Mouse (Mus musculus): ENCODE measurements around the gene Igfbp4. TPM values are rescaled to one million over a fixed set of nuclear protein-coding genes. Genes with fewer than 3 reads are reported as not detected.
A peak's percentile ranks its signal among the peaks of the same experiment; 100 is the strongest.

Igfbp4 gene
- total RNA-seq, 1 experiment from 2014 or later, result 183 TPM

GRCm38 (mm10) chr11:99076744-99077319 lies 35.8 kb downstream of the Igfbp4 start:
- no peak for ATAC-seq (replicated peaks; ENCODE audit: low read depth, poor library complexity, severe bottlenecking)

- no peak for ATAC-seq (replicated peaks; ENCODE audit: low read depth, poor library complexity, severe bottlenecking)
Measured at GRCm38 (mm10) chr11:99077869-99078268, 36.8 kb downstream of the Igfbp4 start.

GRCm38 (mm10) chr11:99080902-99081543 lies 40.0 kb downstream of the Igfbp4 start:
- 0 out of 2 replicates have a peak, but pooled peaks have one; percentile 32 for ATAC-seq (replicated peaks; ENCODE audit: low read depth, poor library complexity, severe bottlenecking)

GRCm38 (mm10) chr11:99081566-99081965 lies 40.5 kb downstream of the Igfbp4 start:
- 0 out of 2 replicates have a peak, but pooled peaks have one; percentile 29 for ATAC-seq (replicated peaks; ENCODE audit: low read depth, poor library complexity, severe bottlenecking)

GRCm38 (mm10) chr11:99082098-99082497 lies 41.1 kb downstream of the Igfbp4 start:
- no peak for ATAC-seq (replicated peaks; ENCODE audit: low read depth, poor library complexity, severe bottlenecking)

GRCm38 (mm10) chr11:99083516-99083915 lies 42.5 kb downstream of the Igfbp4 start:
- no peak for ATAC-seq (replicated peaks; ENCODE audit: low read depth, poor library complexity, severe bottlenecking)

- no peak for ATAC-seq (replicated peaks; ENCODE audit: low read depth, poor library complexity, severe bottlenecking)
Measured at GRCm38 (mm10) chr11:99084366-99084765, 43.3 kb downstream of the Igfbp4 start.

GRCm38 (mm10) chr11:99088486-99088885 lies 47.4 kb downstream of the Igfbp4 start:
- no peak for ATAC-seq (replicated peaks; ENCODE audit: low read depth, poor library complexity, severe bottlenecking)

- no peak for ATAC-seq (replicated peaks; ENCODE audit: low read depth, poor library complexity, severe bottlenecking)
Measured at GRCm38 (mm10) chr11:99089077-99089601, 48.1 kb downstream of the Igfbp4 start, which contains the start of gene Tns4. Gene Tns4 (minus strand): TSS chr11:99089306.

GRCm38 (mm10) chr11:99090391-99090790 lies 49.3 kb downstream of the Igfbp4 start:
- ATAC-seq (replicated peaks; ENCODE audit: low read depth, poor library complexity, severe bottlenecking), result no peak

GRCm38 (mm10) chr11:99091666-99092065 lies 50.6 kb downstream of the Igfbp4 start:
- ATAC-seq (replicated peaks; ENCODE audit: low read depth, poor library complexity, severe bottlenecking), result no peak

- ATAC-seq (replicated peaks; ENCODE audit: low read depth, poor library complexity, severe bottlenecking), result 0 out of 2 replicates have a peak, but pooled peaks have one; percentile 39
Measured at GRCm38 (mm10) chr11:99093740-99094139, 52.7 kb downstream of the Igfbp4 start.

GRCm38 (mm10) chr11:99094911-99095676 lies 54.0 kb downstream of the Igfbp4 start:
- no peak for ATAC-seq (replicated peaks; ENCODE audit: low read depth, poor library complexity, severe bottlenecking)

- ATAC-seq (replicated peaks; ENCODE audit: low read depth, poor library complexity, severe bottlenecking), result no peak
Measured at GRCm38 (mm10) chr11:99095759-99096158, 54.7 kb downstream of the Igfbp4 start.

- ATAC-seq (replicated peaks; ENCODE audit: low read depth, poor library complexity, severe bottlenecking), result no peak
Measured at GRCm38 (mm10) chr11:99096417-99096816, 55.4 kb downstream of the Igfbp4 start.

- ATAC-seq (replicated peaks; ENCODE audit: low read depth, poor library complexity, severe bottlenecking), result no peak
Measured at GRCm38 (mm10) chr11:99096996-99097774, 56.1 kb downstream of the Igfbp4 start.

GRCm38 (mm10) chr11:99098924-99099323 lies 57.9 kb downstream of the Igfbp4 start:
- ATAC-seq (replicated peaks; ENCODE audit: low read depth, poor library complexity, severe bottlenecking), result no peak

GRCm38 (mm10) chr11:99099516-99099915 lies 58.5 kb downstream of the Igfbp4 start:
- no peak for ATAC-seq (replicated peaks; ENCODE audit: low read depth, poor library complexity, severe bottlenecking)

GRCm38 (mm10) chr11:99100215-99100614 lies 59.2 kb downstream of the Igfbp4 start:
- no peak for ATAC-seq (replicated peaks; ENCODE audit: low read depth, poor library complexity, severe bottlenecking)

GRCm38 (mm10) chr11:99101693-99102092 lies 60.6 kb downstream of the Igfbp4 start:
- no peak for ATAC-seq (replicated peaks; ENCODE audit: low read depth, poor library complexity, severe bottlenecking)
